Mouse (Mus musculus) left cerebral cortex, postnatal 4 days (tissue): ENCODE results near the gene Rnase1. TPM values are rescaled to one million over a fixed set of nuclear protein-coding genes. Genes with fewer than 3 reads are reported as not detected.
"Not testable (repeated sequence)": the region's sequence is repeated elsewhere in the genome, so short reads cannot be mapped to it uniquely, and the experiment has no call there.

Experiments
- DNase-seq: peaks from one replicate; pipeline ENCODE4 v3.0.0-alpha.2; 2022
- intact Hi-C: fragments of 180-260 bp; cut with DNase I; formaldehyde crosslinking; loops from one replicate; pipeline ENCODE4 v1.15.1; 2025
- total RNA-seq, 2 experiments: library from RNA; stranded (reverse); gene quantifications; 2 replicates each; pipeline ENCODE4 v1.2.3; 2021

Rnase1 gene
- total RNA-seq: under 1 TPM in 1 of 2 experiments, not detected in 1; 0.48 TPM

DNA sequence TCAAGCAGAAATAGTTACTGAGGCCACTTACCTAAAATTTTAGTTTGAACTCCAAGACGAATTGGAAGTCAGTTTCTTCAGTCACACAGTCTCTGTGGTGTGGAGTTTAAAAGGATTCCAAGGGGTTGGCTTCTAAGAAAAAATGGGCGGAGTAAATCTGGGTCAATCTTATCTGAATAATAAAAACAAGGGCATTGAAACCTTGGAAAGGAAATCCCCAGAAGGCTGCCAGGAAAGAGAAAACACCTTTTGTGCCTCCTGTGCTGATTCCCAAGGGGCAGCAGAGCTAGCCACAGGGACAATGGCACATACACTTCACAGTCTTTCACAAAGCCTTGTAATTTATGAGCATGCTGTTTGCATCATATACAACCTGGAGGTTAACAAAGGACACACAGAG, at the start of gene Rnase1:
Gene Rnase1 (minus strand): TSS at position 101 of the 400 bp plus-strand sequence.
- no peak for DNase-seq
- intact Hi-C loops: no loop called here

- DNase-seq: no peak
- intact Hi-C loops: no loop called here
Observed at GRCm38 (mm10) chr14:51195681-51196080, 49.1 kb upstream of the Rnase1 start.

DNA sequence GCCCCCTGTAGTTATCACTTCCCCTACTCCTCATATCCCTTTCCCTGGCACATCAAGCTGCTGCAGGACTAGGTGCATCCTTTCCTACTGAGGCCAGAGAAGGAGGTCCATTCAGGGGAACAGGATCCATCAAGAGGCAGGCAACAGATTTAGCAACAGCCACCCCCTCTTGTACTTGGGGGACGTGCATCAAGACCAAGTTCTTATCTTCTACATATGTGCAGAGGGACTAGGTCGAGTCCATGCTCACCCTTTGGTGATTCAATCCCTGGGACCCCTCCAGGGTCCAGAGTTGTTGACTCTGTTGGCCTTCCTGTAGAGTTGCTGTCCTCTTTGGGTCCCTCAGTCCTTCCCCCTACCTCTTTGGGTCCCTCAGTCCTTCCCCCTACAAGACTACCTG, 34.5 kb upstream of the Rnase1 start:
- intact Hi-C loops, DNase-seq: not testable (repeated sequence)

- intact Hi-C loops: loop anchor here (10.0 kb wide), 1 partner anchor 171 kb away; no protein-coding TSS in a partner anchor
- DNase-seq: no peak
Observed at GRCm38 (mm10) chr14:51173843-51174242, 27.3 kb upstream of the Rnase1 start.

DNA sequence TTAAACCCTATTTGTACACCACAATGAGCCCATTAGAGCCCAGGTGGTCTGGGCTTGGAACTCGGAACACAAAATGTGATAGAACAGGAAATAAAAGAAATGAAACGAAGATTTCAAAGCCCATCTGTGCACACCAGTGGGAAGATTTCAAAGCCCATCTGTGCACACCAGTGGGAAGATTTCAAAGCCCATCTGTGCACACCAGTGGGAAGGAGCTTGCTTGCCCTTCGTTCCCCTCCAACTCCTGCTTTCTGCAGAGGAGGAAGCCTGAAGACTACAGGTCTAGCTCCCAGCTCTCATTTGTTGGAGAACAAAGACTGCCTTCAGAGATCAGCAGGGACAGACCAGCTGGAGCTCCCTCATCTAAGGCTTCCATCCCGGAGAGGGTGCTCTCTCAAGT, 26.4 kb upstream of the Rnase1 start:
- intact Hi-C loops: loop anchor here (10.0 kb wide), 1 partner anchor 172 kb away; no protein-coding TSS in a partner anchor
- not testable (repeated sequence) for DNase-seq

DNA sequence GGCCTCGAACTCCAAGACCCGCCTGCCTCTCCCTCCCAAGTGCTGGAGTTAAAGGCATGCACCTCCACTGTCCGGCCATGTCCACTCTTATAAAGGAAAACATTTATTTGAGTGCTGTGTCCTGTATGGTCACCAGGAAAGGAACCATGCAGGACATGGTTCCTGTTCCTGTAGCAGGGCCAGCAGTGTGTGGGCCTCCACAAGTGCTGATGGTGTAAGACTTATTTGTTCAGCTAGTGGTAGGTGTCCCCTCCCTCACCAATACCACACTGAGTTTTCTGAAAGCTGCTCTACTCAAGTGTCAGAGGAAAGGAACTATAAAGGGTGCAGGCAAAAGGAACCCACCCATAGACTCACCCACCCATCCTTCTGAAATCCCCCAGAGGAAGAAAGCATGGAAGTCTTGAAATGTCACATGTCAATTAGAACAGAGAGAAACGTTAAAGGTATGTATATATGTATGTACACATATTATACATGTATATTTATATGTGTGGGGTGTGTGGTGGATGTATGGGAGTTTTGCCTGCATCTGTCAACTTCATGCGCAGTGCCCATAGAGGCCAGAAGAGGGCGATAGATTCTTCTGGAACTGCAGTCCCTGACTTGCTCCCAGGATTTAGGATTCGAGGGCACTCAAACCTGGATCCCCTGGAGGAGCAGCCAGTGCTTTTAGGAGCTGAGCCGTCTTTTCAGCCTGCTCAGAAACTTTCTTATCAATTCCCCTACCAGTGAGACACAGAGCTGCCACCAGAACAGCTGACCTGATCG, 25.7 kb upstream of the Rnase1 start:
- intact Hi-C loops: loop anchor here (10.0 kb wide), 1 partner anchor 173 kb away; no protein-coding TSS in a partner anchor
- DNase-seq: peak; percentile 43

GRCm38 (mm10) chr14:51166068-51166467, 19.5 kb upstream of the Rnase1 start:
- intact Hi-C loops: no loop called here
- no peak for DNase-seq

- no peak for DNase-seq
- intact Hi-C loops: no loop called here
Observed at GRCm38 (mm10) chr14:51165435-51165834, 18.9 kb upstream of the Rnase1 start.

DNA sequence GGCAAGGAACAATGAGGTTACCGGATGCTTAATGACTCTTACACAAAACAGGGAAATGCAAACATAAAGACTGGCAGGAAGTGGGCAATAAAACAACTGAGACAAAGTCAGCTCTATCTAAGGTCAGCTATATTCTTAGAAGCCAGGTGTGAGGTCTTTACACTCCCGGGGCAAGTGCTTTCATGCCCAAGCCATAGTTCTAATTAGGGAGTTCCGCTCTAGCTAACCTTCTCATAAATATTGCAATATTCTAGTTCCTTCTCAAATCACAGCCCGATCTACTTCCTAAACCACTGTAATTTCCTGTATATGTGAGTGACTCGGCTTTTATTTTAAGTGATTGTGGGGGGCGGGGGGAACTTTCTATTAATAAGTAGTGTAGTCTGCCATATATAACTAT, 16.7 kb upstream of the Rnase1 start:
- DNase-seq, intact Hi-C loops: not testable (repeated sequence)

DNA sequence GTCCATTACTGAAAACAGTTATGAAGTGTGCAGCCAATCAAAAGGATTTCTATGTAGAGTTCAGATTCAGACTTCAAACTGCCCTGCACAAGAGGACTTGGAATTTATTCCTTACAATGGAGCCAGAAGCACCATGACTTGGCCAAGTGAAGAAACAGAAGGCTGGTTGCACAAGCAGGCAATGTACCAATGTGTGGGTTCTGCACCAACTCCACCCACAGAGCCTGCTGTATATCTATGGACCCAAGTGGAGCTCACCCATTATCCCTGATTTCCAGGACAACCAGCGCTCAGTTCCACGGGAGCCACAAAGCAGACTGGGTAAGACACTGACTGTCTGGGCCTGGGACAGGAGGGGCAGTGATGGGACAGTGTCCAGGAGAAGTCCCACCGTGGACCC, 15.4 kb upstream of the Rnase1 start, which contains the start of gene Rnase2b:
Gene Rnase2b (plus strand): TSS at position 285 of the 400 bp plus-strand sequence.
- DNase-seq, intact Hi-C loops: not testable (repeated sequence)

DNA sequence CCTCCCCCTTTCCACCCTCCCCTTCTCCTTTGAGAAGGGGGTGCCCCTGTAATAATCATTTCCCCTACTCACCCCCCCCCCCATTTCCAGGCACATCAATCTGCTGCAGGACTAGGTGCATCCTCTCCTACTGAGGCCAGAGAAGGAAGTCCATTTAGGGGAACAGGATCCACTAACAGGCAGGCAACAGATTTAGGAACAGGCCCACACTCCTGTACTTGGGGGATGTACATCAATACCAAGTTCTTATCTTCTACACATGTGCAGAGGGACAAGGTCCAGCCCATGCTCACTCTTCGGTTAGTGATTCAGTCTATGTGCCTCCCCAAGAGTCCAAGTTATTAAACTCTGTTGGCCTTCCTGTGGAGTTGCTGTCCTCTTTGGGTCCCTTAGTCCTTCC, 10.5 kb upstream of the Rnase1 start:
- DNase-seq: no peak
- intact Hi-C loops: no loop called here

DNA sequence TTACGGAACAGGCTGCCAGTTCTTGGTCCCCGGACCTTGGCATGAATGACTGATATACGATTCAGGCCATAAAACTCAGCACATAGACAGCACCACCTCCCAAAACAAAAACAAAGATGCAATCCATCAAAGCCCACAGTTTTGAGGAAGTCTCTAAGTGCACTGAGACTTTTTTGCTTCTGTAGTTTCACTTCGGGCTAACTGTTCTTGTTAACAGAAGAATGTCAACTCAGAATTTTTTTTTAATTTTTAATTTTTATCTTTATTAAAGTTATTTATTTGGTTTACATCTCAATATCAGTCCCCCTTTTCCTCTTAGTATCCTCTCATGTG, 10.1 kb upstream of the Rnase1 start:
- intact Hi-C loops: no loop called here
- no peak for DNase-seq

- DNase-seq: no peak
- intact Hi-C loops: no loop called here
Observed at GRCm38 (mm10) chr14:51156056-51156735, 9.6 kb upstream of the Rnase1 start.

DNA sequence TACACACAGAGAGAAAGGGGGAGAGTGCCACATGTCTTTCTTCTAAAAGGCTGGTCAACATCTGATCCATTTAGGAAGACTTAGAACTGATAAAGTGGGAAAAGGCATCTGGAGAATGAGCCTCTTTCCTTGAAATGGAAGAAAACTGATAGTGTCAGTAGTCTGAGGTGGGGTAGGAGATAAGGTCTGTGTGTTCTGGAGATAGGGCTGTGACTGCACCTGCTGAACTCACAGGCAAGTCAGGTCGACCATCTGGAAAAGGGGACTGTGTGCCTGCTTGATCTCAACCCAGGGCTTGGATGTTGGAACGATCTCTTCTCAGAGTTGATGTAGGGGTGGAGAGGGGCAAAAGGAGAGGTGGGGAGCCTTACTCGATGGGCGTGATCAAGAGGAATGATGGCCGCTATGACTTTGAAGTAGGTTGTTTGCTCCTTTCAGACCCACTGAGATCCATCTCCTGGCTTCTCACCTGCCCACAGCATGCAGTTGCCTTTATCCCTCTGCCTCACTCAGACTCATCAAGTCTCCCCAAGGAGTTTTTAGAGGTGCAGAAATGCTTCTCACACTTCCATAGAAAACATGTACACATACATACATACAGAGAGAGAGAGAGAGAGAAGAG, 5.8 kb upstream of the Rnase1 start:
- intact Hi-C loops: no loop called here
- no peak for DNase-seq

DNA sequence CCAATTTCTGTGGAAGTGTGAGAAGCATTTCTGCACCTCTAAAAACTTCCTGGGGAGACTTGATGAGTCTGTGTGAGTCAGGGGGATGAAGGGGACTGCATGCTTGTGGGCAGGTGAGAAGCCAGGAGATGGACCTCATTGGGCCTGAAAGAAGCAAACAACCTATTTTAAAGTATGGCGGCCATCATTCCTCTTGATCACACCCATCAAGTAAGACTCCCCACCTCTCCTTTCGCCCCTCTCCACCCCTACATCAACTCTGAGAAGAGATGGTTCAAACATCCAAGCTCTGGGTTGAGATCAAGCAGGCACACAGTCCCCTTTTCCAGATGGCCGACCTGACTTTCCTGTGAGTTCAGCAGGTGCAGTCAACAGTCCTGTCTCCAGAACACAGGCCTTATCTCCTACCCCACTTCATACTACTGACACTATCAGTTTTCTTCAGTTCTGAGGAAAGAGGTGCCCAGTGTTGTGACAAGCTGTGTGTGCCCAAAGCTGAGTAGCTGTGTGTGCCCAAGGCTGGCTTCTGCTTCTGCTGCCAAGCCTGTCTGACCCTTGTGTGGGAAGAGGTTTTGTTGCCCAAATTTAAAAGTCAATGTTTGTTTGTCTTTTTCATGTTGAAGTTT, 3.7 kb upstream of the Rnase1 start:
- DNase-seq: no peak
- intact Hi-C loops: no loop called here

GRCm38 (mm10) chr14:51149164-51149563, 2.6 kb upstream of the Rnase1 start:
- intact Hi-C loops: no loop called here

DNA sequence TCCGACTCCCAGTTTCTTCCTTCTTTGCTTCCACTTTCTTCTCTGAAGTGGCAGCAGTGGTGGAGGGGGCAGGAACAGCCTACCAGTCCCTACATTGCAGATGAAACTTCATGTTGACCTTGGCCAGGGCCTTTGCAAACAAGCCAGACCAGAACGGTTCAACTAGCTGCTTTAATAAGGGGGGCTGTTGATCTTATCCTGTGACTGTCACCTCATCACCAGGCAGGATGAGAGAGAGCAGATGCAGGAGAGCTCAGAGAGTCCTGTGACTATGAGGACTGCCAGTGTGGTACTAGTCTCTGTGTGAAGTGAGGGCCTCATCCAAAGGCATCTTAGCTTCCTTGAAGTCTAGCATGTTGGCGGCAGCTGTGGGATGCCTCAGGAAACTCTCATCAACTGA, 1.4 kb upstream of the Rnase1 start:
- no peak for DNase-seq
- intact Hi-C loops: no loop called here

More at GRCm38 (mm10) chr14:51149164-51149563, 2.6 kb upstream of the Rnase1 start:
- no peak for DNase-seq

DNA sequence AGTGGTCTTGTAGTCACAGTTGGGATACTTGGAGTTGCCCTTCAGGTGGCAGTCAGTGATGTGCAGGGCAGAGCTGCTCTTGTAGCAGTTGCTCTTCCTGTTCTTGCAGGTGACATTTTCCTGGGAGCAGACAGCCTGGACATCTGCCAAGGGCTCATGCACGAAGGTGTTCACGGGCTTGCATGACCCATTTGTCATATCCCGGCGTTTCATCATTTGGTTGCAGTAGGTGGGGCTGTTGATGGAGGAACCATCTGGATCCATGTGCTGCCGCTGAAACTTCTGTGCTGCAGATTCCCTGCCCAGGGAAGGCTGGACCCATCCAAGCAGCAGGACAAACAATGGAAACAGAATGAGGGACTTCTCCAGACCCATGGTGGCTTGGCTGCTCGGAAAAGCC, 1.1 kb downstream of the Rnase1 start:
- DNase-seq: peak; percentile 5
- intact Hi-C loops: no loop called here

DNA sequence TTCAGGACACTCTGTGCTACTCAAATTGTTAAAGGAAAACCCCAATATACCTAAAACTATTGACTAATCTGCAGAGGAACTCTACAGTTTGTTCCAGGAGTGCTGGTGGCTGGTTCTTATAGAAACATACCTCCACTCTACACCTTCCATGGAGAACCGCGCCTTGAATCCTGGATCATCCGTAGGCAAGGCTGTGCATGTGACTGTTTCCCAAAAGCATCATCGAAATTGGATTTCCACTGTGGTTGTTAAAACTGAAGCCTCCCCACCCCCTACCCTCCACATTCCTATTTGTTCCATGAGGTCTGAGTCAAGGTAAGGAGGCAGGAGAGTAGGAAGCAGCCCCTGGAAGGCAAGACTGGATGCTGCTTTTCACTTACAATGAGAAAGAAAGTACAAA, 2.1 kb downstream of the Rnase1 start:
- intact Hi-C loops: no loop called here
- no peak for DNase-seq

- DNase-seq: no peak
- intact Hi-C loops: no loop called here
Observed at GRCm38 (mm10) chr14:51143937-51144336, 2.6 kb downstream of the Rnase1 start.

- intact Hi-C loops: no loop called here
- peak; percentile 3 for DNase-seq
Observed at GRCm38 (mm10) chr14:51143287-51143686, 3.3 kb downstream of the Rnase1 start.
